In the genomic region with DNA sequence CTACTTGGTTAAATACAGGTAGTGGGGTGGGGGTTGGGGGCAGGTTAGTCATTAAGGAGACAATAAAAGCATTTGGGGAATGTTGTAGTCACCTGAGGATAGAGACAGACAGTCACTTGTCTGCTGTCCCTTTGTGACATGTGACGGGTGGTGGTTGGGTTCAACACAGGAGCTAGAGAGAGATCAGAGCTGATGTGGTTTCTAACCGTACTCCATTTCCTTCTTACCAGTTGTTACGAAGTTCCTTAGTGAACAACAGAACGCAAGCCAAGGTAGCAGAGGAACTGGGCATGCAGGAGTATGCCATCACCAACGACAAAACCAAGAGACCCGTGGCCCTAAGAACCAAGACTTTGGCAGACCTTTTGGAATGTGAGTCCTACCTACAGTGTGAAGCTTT, we compare ENCODE assay signal across 18 mouse cellular contexts.
DNase-seq lines count a peak whose midpoint lies in the region; ATAC-seq lines count a peak whose summit lies in the region.
"Had no signal": no experiment of that assay in that cellular context is flagged by ENCODE, and none has a peak within 500 bp of the region (broad histone marks: within the 10 kb centered on the region; RNA-seq: fewer than 3 reads in every experiment).

No protein-coding gene starts in this region.

- peak; percentile 38 for DNase-seq in CD4-positive helper T cell, adult 2 months (ENCODE audit: low read depth, low spot score)
- peak; percentile 30 for DNase-seq in T-cell, adult 2 months (ENCODE audit: low spot score)
- peak; percentile 5 to 20 for DNase-seq in thymus, postnatal 36 days
- DNase-seq in cerebellum, adult 8-10 months: no peak
- no peak for DNase-seq in gastrocnemius, postnatal 4 days (ENCODE audit: low spot score in 2 of 2)
- DNase-seq: adrenal gland, adult 2 months; adrenal gland, postnatal 25 days; cerebellum, adult 18-20 months; cerebellum, postnatal 10 days; embryo, embryonic 11 days; gastrocnemius, adult 2 months; gastrocnemius, postnatal 25 days; heart, adult 2 months; heart, postnatal 14 days had no signal

- ATAC-seq in megakaryocyte progenitor cell, adult 5-6 weeks (replicated peaks; ENCODE audit: poor library complexity): peak; percentile 66
- ATAC-seq: forebrain, embryonic 14.5 days; inflammation-experienced regulatory T-cells, adult 6 months; Patski had no signal

Comparison
In these comparisons a context has a peak if more than half of its experiments do, and no peak if none do; other contexts are left out.
1. DNase-seq: peak in CD4-positive helper T cell, adult 2 months (single experiment), T-cell, adult 2 months (single experiment) and thymus, postnatal 36 days (2 of 2); none in cerebellum, adult 8-10 months (single experiment) and gastrocnemius, postnatal 4 days (0 of 2).